Mouse (Mus musculus): ENCODE data around the gene Zfp275.
A peak's percentile ranks its signal among the peaks of the same experiment; 100 is the strongest.
"Not testable (repeated sequence)": the region's sequence is repeated elsewhere in the genome, so short reads cannot be mapped to it uniquely, and the experiment has no call there.

Zfp275 gene

GRCm38 (mm10) chrX:73342483-73342895 lies at the start of gene Zfp275:
Zfp275 (plus strand) TSS chrX:73342621.
- peak; percentile 65 for DNase-seq

GRCm38 (mm10) chrX:73292876-73293275 lies 49.5 kb upstream of the Zfp275 start, which contains the start of the genes Xlr5a and Xlr5c:
Xlr5a (minus strand) TSS chrX:73292976.
Xlr5c (minus strand) TSS chrX:73292976.
- DNase-seq = not testable (repeated sequence)

GRCm38 (mm10) chrX:73295745-73296144 lies 46.7 kb upstream of the Zfp275 start:
- not testable (repeated sequence) for DNase-seq

- peak; percentile 3 for DNase-seq
Observed at GRCm38 (mm10) chrX:73312522-73312921, 29.9 kb upstream of the Zfp275 start.

- DNase-seq = no peak
Observed at GRCm38 (mm10) chrX:73321029-73321428, 21.4 kb upstream of the Zfp275 start.

DNA sequence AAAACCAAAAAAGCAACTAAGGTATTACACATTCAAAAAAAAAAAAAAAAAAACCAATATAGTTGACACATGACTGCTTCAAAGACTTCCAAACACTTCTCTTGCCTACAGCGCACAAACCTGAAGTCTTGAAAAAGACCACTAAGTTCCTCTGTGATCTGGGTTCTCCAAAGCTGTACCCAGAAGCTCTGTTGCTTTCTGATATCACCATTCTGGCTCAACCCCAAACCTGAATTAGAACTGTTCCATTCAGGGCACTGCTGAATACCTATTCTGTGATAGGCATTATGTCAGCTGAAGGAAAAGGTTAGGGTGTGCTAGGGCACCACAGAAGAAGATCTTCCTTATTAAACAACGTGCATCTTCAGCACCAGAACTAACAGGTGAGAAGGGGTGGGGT lies 15.2 kb upstream of the Zfp275 start:
- DNase-seq = no peak

- no peak for DNase-seq
Observed at GRCm38 (mm10) chrX:73333548-73333947, 8.9 kb upstream of the Zfp275 start.

DNA sequence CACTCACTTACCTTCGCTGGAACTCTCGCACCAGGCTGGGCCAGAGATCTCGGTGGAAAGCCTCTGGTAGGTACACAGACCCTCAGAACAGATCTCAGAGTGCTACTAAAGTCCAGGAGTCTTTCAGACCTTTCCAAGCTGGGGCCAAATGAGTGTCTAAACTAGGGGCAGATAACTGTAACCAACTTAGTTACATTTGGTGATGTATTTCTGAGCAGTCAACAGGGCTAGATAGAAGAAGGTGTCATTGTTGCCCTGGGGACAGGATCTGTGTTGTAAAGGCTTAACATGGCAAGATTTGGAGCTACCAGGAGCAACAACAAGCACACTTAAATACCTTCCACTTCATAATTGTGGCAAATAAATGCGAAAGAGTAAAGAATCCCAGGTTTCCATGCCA lies 5.7 kb upstream of the Zfp275 start, which contains the start of gene Gm45015:
TSS of gene Gm45015 (minus strand) at position 101 of the 400 bp plus-strand sequence.
- no peak for DNase-seq

DNA sequence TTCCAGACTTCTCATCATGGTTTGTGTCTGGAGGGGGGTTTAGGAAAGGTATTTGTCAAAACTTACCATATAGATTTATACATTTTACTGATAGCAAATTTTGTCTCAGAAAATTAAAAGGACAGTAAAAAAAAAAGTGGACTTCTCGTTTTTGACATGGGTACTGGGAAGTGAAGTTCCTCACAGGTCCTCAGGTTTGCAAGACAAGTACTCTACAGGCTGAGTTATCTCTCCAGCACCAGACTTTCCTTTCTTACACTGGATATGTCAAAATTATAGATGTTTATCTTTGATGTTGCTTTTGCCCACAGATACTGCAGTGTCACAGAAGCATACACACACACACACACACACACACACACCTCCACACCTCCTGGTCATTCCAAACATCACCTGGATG lies 948 bp upstream of the Zfp275 start:
- DNase-seq = no peak

DNA sequence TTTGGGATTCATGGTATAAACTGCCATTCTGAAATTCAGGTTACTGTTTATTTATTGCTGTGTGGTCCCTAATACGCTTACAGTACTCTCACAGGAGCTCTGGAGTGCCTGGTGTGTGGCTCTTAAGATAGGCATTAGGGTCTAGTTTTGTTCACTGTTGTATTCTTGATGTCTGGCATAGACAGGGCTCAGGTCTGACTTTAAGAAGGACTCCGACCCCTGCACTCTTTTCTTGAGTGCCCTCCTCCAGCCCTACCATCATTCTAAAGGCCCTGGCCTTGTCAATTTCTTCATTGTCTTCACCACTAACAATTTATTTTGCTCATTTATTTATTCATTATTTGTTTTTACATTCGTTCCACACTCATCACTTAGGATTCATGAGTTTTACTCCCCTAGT lies 353 bp upstream of the Zfp275 start:
- no peak for DNase-seq

DNA sequence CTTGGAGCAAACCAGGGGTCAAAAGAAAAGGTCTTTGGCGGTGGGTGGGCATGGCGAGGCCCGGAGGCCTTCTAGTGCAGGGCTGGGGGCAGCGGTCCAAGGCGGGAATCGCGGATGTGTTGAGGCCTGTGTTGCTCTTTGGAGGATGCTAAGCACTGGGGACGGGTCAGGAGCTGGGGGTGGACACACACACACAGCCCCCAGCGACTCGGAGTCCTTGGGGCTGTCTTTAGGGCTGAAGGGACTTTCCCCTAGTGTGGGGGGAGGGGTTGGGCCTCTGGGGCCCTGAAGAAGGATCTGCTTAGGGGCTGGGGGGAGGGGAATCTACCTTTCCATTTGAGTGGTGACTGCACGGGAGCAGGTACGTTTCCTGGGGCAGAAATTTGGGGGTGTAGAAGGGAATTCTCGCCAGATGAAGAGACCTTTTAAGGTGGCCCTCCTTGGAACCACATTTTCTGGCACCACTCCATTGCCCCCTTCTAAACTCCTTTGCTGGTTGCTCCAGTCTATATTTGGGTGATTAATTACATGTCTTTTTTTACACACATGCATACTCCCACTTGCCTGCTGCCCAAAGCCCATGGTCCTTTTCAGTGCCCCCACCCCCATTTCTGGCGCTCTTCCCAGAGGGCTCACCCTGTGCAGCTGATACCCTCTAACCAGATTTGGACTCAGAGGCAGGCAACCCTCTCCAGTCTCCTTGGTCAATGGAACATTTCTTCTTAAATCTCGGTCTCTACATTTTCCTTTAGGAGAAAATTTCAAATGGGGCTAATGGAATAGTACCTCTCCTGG lies 717 bp downstream of the Zfp275 start:
- DNase-seq = no peak

GRCm38 (mm10) chrX:73343802-73344201 lies 1.4 kb downstream of the Zfp275 start:
- DNase-seq = no peak

GRCm38 (mm10) chrX:73344346-73344745 lies 1.9 kb downstream of the Zfp275 start:
- DNase-seq = no peak

DNA sequence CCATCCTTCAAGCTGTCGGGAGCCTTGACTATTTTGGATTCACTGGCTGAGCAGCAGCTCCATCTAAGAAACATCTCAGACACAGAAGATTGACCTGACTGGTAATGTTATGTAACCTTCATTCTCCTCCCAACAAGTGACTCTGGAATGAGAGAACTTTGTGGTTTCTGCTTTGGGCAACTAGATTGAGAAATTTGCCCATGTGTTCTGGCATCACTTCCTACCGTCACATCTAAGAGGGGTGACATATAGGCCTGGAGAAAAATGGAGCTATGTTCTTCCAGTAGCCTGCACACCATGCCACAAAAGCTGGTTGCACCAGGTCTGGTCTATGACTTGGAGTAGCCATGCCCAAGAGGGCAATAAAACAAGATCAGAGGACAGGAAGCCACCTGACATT lies 13.7 kb downstream of the Zfp275 start:
- DNase-seq = no peak

GRCm38 (mm10) chrX:73356719-73357118 lies 14.3 kb downstream of the Zfp275 start:
- no peak for DNase-seq

DNA sequence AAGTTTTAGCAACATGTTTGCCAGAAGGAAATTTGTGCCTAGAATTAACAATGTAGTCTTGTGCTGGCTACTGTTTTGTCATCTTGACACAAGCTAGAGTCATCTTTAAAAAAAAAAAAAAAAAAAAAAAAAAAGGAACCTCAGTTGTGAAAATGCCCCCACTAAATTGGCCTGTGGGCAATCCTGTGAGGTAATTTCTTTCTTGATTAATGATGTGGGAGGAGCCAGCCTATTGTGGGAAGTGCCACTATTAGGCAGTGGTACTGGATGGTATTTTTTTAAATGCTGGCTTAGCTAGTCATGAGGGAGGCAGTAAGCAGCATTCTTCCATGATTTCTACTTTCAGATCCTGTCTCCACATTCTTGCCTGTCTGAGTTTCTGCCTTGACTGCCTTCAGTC lies 20.9 kb downstream of the Zfp275 start:
- DNase-seq = no peak

DNA sequence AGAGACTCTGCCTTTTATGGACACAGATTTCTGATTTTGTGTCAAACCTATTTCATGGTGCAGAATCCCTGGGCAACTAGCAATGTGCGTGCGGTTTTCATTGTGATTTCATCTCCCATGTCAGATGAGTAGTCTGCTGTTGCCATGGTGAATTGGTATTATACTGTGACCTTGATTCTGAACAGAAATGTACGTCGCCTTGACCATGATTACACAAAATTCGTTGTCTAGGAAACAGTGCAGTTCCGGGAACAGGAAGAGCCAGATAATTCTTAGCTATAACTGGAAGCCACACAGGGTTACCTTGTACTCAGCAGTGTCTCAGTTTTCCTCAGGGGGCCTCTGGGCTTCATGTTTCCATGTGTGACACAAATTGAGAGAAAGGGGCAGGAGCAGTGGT lies 42.0 kb downstream of the Zfp275 start:
- peak; percentile 11 for DNase-seq

DNA sequence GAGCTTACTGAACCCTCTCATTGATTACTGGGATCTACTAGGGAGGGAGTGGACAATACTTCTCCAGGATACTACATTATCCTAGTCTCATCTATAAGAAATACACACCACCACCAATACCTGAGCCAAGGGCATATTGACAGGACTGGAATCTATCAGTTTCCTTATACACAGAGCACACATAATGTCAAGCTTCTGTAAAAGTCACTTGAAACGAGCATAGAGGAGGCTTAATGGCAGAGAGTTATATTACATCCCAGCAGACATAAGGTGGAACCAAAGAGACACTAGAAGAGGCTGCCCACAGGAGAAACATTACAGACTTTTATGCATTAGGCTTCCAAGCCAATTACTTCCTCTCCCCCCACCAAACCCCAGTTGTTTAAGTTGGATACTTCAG lies 42.5 kb downstream of the Zfp275 start:
- DNase-seq = no peak

DNA sequence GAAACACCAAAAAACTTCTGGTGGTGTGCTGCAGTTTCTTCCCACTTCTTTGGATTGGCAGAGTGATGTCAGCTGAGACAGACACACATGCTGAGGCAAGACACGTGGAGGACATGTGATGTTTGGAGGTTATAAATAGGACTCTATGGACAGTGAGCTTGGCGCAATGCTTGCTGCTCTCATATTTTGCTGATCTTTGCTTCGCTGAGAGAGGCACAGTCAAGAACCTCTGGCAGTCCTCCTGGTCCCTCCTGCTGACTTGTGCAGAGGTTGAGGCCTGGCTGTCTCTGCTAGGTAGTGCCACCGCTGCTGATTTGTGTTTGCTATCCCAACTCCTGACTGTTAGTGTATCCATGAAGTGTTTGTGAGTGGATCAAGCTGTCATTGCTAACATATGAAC lies 49.1 kb downstream of the Zfp275 start:
- DNase-seq = no peak

DNA sequence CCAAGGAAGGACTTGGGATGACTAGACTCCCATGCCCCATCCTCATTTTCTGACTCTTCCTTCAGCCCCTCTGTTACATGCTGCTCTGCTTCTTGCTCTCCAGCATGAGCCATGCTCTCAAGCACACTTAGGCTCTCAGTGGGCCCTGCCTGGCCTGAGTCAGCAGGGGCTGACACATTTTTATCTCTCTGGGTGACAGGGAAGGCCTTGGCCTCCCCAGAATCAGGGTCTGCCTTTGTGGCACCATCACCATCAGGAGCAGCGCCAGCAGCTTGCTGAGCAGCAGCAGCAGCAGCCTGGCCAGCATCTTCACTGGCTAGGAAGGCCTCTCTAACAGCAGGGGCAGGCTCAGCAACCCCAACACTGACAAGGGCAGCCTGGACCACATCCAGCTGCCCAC lies 54.0 kb downstream of the Zfp275 start:
- no peak for DNase-seq

- DNase-seq = not testable (repeated sequence)
Observed at GRCm38 (mm10) chrX:73398636-73399035, 56.2 kb downstream of the Zfp275 start, which contains the start of gene Gm18336. Gm18336 (minus strand) TSS chrX:73398736.

GRCm38 (mm10) chrX:73400951-73401350 lies 58.5 kb downstream of the Zfp275 start:
- DNase-seq = no peak

DNA sequence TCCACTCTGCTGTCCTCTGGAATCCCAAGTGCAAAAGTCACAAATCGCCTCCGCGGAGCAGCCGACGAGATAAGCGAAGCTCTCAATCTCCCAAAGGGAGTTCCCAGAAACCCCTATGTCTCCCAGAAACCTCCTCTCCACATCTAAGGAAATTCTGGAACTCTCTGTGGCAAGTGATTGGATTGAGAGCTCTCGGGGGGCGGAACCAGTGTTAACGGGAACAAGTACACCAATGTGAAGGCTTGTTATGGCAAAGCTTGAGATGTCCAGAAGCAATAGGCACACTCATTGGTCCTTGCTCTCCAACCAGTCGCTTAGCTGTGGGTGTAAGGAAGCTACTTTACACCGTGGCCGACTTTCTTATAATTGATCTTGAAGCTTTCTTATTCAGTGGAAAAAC lies 59.2 kb downstream of the Zfp275 start:
- no peak for DNase-seq

Data from layer of hippocampus, adult 9-11 months (tissue).